Mouse (Mus musculus): ENCODE results near the gene Casq2. TPM values are rescaled to one million over a fixed set of nuclear protein-coding genes. Genes with fewer than 3 reads are reported as not detected.

Gene Casq2
- polyA plus RNA-seq, 1 experiment from 2014 or later, result 5.2 TPM

- Histone ChIP-seq H3K4me2 (no peak overlapping the region), H3K36me3 (peaks cover 38% of the 10 kb centered on the region), H3K4me3 (no peak overlapping the region), H3K4me1 (peaks cover 34% of the 10 kb centered on the region), H3K27ac (no peak overlapping the region), H3K9me3 (peaks cover 3% of the 10 kb centered on the region; the same call in 1 of the 2 replicates), H3K27me3 (no peaks in the 10 kb centered on the region), H3K9ac (no peak overlapping the region)
- WGBS, result 44% methylated on average over 5 of the region's 5 CpGs
- ATAC-seq (ENCODE audit: insufficient number of reproducible peaks, insufficient read depth, low FRiP score, low TSS enrichment, low read depth), result no peak
Measured at GRCm38 (mm10) chr3:102184721-102185120, 98.5 kb downstream of the Casq2 start.

GRCm38 (mm10) chr3:102187401-102187800 lies 101.2 kb downstream of the Casq2 start:
- Histone ChIP-seq H3K36me3 (peaks cover 28% of the 10 kb centered on the region), H3K4me2 (no peak overlapping the region), H3K27me3 (no peaks in the 10 kb centered on the region; the same call in 1 of the 2 replicates), H3K9me3 (peaks cover 3% of the 10 kb centered on the region; the same call in 1 of the 2 replicates), H3K27ac (peak overlapping the region; percentile 48), H3K9ac (no peak overlapping the region), H3K4me3 (no peak overlapping the region), H3K4me1 (peaks cover 42% of the 10 kb centered on the region)
- no peak for ATAC-seq (ENCODE audit: insufficient number of reproducible peaks, insufficient read depth, low FRiP score, low TSS enrichment, low read depth)
- WGBS, result 44% methylated on average over 4 of the region's 4 CpGs

GRCm38 (mm10) chr3:102188972-102189371 lies 102.8 kb downstream of the Casq2 start:
- H3K9me3 ChIP-seq, result peaks cover 3% of the 10 kb centered on the region; the same call in 1 of the 2 replicates
- 31% methylated on average over 6 of the region's 6 CpGs for WGBS
- H3K4me3 ChIP-seq, result no peak overlapping the region
- H3K36me3 ChIP-seq, result peaks cover 21% of the 10 kb centered on the region
- H3K4me2 ChIP-seq, result no peak overlapping the region
- H3K27me3 ChIP-seq, result peaks cover 6% of the 10 kb centered on the region; the same call in 1 of the 2 replicates
- peaks cover 58% of the 10 kb centered on the region for H3K4me1 ChIP-seq
- H3K27ac ChIP-seq, result no peak overlapping the region
- ATAC-seq (ENCODE audit: insufficient number of reproducible peaks, insufficient read depth, low FRiP score, low TSS enrichment, low read depth), result no peak
- no peak overlapping the region for H3K9ac ChIP-seq

GRCm38 (mm10) chr3:102190015-102190414 lies 103.8 kb downstream of the Casq2 start:
- peaks cover 18% of the 10 kb centered on the region for H3K36me3 ChIP-seq
- H3K27ac ChIP-seq, result peak overlapping the region; percentile 1; the same call in 1 of the 2 replicates
- no peak overlapping the region for H3K4me2 ChIP-seq
- ATAC-seq (ENCODE audit: insufficient number of reproducible peaks, insufficient read depth, low FRiP score, low TSS enrichment, low read depth), result no peak
- H3K4me3 ChIP-seq, result no peak overlapping the region
- H3K9me3 ChIP-seq, result peaks cover 3% of the 10 kb centered on the region; the same call in 1 of the 2 replicates
- peaks cover 61% of the 10 kb centered on the region for H3K4me1 ChIP-seq
- 14% methylated on average over 4 of the region's 4 CpGs for WGBS
- H3K9ac ChIP-seq, result no peak overlapping the region
- peaks cover 6% of the 10 kb centered on the region; the same call in 1 of the 2 replicates for H3K27me3 ChIP-seq

GRCm38 (mm10) chr3:102190642-102191041 lies 104.4 kb downstream of the Casq2 start:
- Histone ChIP-seq H3K27me3 (peaks cover 6% of the 10 kb centered on the region; the same call in 1 of the 2 replicates), H3K4me3 (no peak overlapping the region), H3K9me3 (peaks cover 3% of the 10 kb centered on the region; the same call in 1 of the 2 replicates), H3K4me1 (peaks cover 67% of the 10 kb centered on the region), H3K27ac (no peak overlapping the region), H3K36me3 (peaks cover 17% of the 10 kb centered on the region), H3K4me2 (no peak overlapping the region), H3K9ac (no peak overlapping the region)
- no peak for ATAC-seq (ENCODE audit: insufficient number of reproducible peaks, insufficient read depth, low FRiP score, low TSS enrichment, low read depth)

- no peak for ATAC-seq (ENCODE audit: insufficient number of reproducible peaks, insufficient read depth, low FRiP score, low TSS enrichment, low read depth)
- Histone ChIP-seq H3K9me3 (no peaks in the 10 kb centered on the region), H3K9ac (no peak overlapping the region), H3K27ac (no peak overlapping the region), H3K4me1 (peaks cover 73% of the 10 kb centered on the region), H3K27me3 (peaks cover 7% of the 10 kb centered on the region; the same call in 1 of the 2 replicates), H3K4me2 (no peak overlapping the region), H3K4me3 (no peak overlapping the region), H3K36me3 (peaks cover 18% of the 10 kb centered on the region)
- 76% methylated on average over 3 of the region's 3 CpGs for WGBS
Measured at GRCm38 (mm10) chr3:102191575-102191974, 105.4 kb downstream of the Casq2 start.

- Histone ChIP-seq H3K27ac (0 out of 2 replicates have a peak overlapping the region, but pooled peaks have one; percentile 85), H3K9ac (no peak overlapping the region), H3K4me1 (peaks cover 68% of the 10 kb centered on the region)
Measured at GRCm38 (mm10) chr3:102192621-102193020, 106.4 kb downstream of the Casq2 start.

GRCm38 (mm10) chr3:102193488-102194290 lies 107.5 kb downstream of the Casq2 start:
- Histone ChIP-seq H3K4me3 (no peak overlapping the region; the same call in 1 of the 2 replicates), H3K9ac (no peak overlapping the region), H3K27ac (peak overlapping the region; percentile 85), H3K27me3 (peaks cover 10% of the 10 kb centered on the region; the same call in 1 of the 2 replicates), H3K4me2 (peak overlapping the region; percentile 42), H3K36me3 (peaks cover 10% of the 10 kb centered on the region), H3K9me3 (no peaks in the 10 kb centered on the region), H3K4me1 (peaks cover 73% of the 10 kb centered on the region)
- 7% methylated on average over 20 of the region's 20 CpGs for WGBS
- ATAC-seq (ENCODE audit: insufficient number of reproducible peaks, insufficient read depth, low FRiP score, low TSS enrichment, low read depth), result 0 out of 2 replicates have a peak, but pooled peaks have one; percentile 3

More at GRCm38 (mm10) chr3:102192621-102193020, 106.4 kb downstream of the Casq2 start:
- Histone ChIP-seq H3K4me3 (no peak overlapping the region), H3K36me3 (peaks cover 19% of the 10 kb centered on the region), H3K9me3 (no peaks in the 10 kb centered on the region), H3K4me2 (no peak overlapping the region), H3K27me3 (peaks cover 10% of the 10 kb centered on the region; the same call in 1 of the 2 replicates)
- WGBS, result 73% methylated on average over 2 of the region's 2 CpGs
- ATAC-seq (ENCODE audit: insufficient number of reproducible peaks, insufficient read depth, low FRiP score, low TSS enrichment, low read depth), result no peak

- Histone ChIP-seq H3K4me2 (peak overlapping the region; percentile 42), H3K9ac (peak overlapping the region; percentile 32; the same call in 1 of the 2 replicates)
- no peak for ATAC-seq (ENCODE audit: insufficient number of reproducible peaks, insufficient read depth, low FRiP score, low TSS enrichment, low read depth)
Measured at GRCm38 (mm10) chr3:102194291-102195051, 108.3 kb downstream of the Casq2 start.

GRCm38 (mm10) chr3:102195762-102196161 lies 109.5 kb downstream of the Casq2 start:
- WGBS, result 63% methylated on average over 2 of the region's 2 CpGs
- no peak for ATAC-seq (ENCODE audit: insufficient number of reproducible peaks, insufficient read depth, low FRiP score, low TSS enrichment, low read depth)
- Histone ChIP-seq H3K4me3 (no peak overlapping the region), H3K27ac (no peak overlapping the region), H3K9me3 (no peaks in the 10 kb centered on the region), H3K4me1 (peaks cover 63% of the 10 kb centered on the region), H3K36me3 (peaks cover 10% of the 10 kb centered on the region), H3K4me2 (no peak overlapping the region), H3K27me3 (peaks cover 10% of the 10 kb centered on the region; the same call in 1 of the 2 replicates), H3K9ac (no peak overlapping the region)

More at GRCm38 (mm10) chr3:102194291-102195051, 108.3 kb downstream of the Casq2 start:
- Histone ChIP-seq H3K4me1 (peaks cover 70% of the 10 kb centered on the region), H3K27ac (peak overlapping the region; percentile 85), H3K4me3 (no peak overlapping the region; the same call in 1 of the 2 replicates), H3K9me3 (no peaks in the 10 kb centered on the region), H3K36me3 (peaks cover 10% of the 10 kb centered on the region), H3K27me3 (peaks cover 10% of the 10 kb centered on the region; the same call in 1 of the 2 replicates)
- 6% methylated on average over 11 of the region's 11 CpGs for WGBS

All from embryonic facial prominence, embryonic 13.5 days (tissue).